Mouse (Mus musculus) erythroblast, adult 5-6 weeks (primary cell): ENCODE measurements around the gene Srgap1. TPM values are rescaled to one million over a fixed set of nuclear protein-coding genes. Genes with fewer than 3 reads are reported as not detected.

Experiments used
- ATAC-seq: replicated peaks from 2 replicates; pipeline ENCODE4 v1.8.0; 2016; ENCODE audit warnings: moderate number of reproducible peaks, mild to moderate bottlenecking, moderate TSS enrichment, inconsistent platforms; ENCODE audit not compliant: poor library complexity, low FRiP score, severe bottlenecking
- total RNA-seq, 2 experiments: library from RNA; stranded (forward) in 1 of 2; stranded (reverse) in 1 of 2; fragments of 150-400 nt in 1 of 2; fragments of 200-764, 138-1000 nt in 1 of 2; gene quantifications; 2 replicates each; pipeline versions ENCODE4 v1.2.3 to v1.2.4; 2015 to 2017; ENCODE audit warnings: low replicate concordance in 2 of 2

Gene Srgap1
- total RNA-seq (2015; ENCODE audit: low replicate concordance) (not detected in 2 replicates), total RNA-seq (2017; ENCODE audit: low replicate concordance) (not detected in 2 replicates)

- ATAC-seq, result no peak
These were observed at the start of gene Srgap1 for GRCm38 (mm10) chr10:122046904-122047726. Gene Srgap1 (minus strand): TSS chr10:122047315.

DNA sequence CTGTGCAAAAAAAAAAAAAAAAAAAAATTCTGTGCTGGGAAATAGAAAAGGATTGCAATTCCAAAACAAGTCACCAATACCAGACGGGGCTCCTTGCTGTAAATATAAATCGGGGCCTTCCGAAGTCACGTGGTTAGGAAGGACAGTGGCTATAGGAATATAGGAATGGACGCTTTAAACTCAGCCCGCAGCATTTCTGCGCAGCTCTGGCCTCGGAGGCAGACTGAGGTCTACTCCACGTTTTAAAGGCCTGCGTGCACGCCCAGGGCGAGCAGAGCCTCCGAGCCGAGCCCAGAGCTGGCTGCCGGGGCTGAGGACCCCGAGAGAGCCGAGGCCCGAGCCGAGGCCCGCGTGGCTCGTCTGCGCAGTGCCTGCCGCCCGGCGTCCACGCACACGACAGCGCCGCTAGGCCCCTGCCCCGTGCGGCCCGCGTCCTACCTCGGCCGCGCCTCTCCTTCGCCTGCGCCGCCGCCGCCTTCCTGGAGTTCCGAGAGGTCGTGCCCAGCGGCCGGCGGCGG lies 49.4 kb upstream of the Srgap1 start:
- 0 out of 2 replicates have a peak, but pooled peaks have one; percentile 14 for ATAC-seq

DNA sequence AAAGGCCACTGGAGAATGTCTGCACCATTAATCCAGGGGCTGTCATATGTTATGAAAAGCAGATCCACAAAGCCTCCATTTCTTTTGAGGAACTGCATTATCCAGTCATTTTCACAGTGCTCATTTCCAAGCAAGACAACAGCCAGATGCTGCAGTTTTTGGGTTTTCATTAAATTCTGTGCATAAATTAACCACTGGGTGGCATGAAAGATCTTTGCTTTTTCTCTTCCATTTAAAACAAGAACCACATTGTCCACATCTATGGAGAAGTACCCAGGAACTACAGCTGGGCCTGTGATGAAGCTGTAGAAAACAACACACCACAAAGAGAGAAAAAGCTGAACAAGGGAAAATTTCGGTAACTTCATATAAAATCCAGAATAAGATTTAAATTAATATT lies 43.4 kb upstream of the Srgap1 start:
- ATAC-seq, result no peak

GRCm38 (mm10) chr10:122081352-122081751 lies 34.2 kb upstream of the Srgap1 start:
- no peak for ATAC-seq

- no peak for ATAC-seq
These were observed 22.0 kb upstream of the Srgap1 start for GRCm38 (mm10) chr10:122069153-122069552.

- no peak for ATAC-seq
These were observed 8.7 kb upstream of the Srgap1 start for GRCm38 (mm10) chr10:122055826-122056225.

GRCm38 (mm10) chr10:122054535-122054934 lies 7.4 kb upstream of the Srgap1 start:
- peak; percentile 52 for ATAC-seq

GRCm38 (mm10) chr10:122051831-122052230 lies 4.7 kb upstream of the Srgap1 start:
- ATAC-seq, result peak; percentile 87

DNA sequence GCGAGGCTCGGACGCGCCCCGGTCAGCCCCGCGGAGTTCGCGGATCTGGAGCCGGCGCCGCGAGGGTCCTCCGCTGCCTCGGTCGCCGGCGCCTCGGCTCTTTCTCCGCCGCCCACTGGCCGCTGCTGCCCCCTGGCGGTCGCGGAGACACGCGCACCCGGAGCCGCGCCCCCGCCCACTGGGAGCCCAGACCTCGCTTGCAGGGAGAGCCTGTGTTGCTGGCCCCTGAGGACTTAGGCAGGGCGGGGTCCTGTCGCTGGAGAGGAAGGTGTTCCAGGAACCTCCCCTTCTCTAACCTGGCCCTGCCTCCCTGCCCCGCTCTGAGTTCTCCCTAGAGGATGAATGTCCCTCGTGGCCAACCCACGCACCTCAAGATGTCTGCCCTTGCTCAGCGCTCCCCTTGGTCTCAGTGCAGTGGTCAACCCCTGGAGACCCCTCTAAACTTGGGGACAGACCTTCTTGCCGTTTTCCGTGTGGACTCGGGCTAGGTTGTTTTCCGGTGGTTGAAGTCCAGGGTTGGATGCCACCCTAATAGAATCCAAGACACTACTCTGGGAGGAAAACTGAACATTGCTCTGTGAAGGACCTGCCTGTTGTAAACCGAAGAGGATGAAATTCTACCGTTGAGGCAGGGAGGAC lies 731 bp upstream of the Srgap1 start:
- ATAC-seq, result 0 out of 2 replicates have a peak, but pooled peaks have one; percentile 52

- ATAC-seq, result no peak
These were observed 608 bp downstream of the Srgap1 start for GRCm38 (mm10) chr10:122046511-122046903.

GRCm38 (mm10) chr10:122045946-122046345 lies 1.2 kb downstream of the Srgap1 start:
- no peak for ATAC-seq

DNA sequence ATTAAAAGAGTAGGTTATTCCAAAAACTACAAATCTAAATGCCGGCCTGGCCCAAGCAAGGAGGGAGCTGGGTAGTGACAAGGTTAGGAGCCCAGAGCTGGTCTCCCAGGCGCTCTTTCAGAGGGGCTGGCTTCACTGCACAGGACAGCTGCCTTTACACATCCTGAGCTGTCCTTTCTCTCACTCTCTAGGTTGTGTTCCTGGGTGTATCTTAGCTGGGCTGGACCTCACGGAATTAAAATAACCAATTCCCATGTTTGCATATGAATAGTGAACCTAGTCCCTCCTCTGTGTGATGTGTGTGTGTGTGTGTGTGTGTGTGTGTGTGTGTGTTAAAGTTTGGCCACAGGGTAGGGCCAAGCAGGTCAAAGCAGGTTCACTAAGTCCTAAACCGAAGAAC lies 2.2 kb downstream of the Srgap1 start:
- no peak for ATAC-seq

DNA sequence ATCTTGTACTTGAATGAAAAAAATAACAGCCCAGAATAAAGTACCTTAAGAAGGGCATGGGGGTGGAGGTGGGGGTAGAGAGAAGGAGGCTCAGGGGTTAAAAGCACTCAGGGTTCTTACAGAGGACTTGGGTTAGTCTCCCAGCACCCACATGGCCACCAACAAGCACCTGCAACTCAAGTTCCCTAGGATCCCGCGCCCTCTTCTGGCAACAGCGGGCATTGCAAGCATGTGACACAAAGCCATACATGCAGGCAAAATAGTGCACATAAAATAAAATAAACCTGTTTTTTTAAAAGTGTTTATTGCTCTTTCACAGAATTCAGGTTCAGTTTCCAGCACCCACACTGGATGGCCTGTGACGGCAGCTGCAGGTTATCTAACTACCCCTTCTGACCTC lies 6.7 kb downstream of the Srgap1 start:
- ATAC-seq, result peak; percentile 64; the same call in 1 of the 2 replicates

DNA sequence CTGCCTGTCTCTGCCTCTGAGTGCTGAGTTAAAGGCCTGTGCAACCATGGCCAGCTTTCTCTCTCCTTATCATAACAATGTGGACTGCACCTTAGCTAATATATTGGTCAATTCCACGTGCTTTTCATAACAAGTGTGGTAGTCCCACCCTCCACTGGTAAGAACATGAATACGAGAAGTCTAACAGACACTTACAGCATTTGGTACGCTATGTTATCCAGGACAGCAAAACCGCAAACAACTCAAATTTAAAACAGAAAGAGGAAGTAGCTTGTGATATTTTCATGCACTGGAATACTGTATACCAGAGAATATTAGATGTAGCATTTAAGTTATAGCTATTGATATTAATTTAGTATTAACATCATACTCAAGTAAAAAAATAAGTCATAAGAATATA lies 7.5 kb downstream of the Srgap1 start:
- ATAC-seq, result no peak

GRCm38 (mm10) chr10:122038554-122038953 lies 8.6 kb downstream of the Srgap1 start:
- ATAC-seq, result no peak

DNA sequence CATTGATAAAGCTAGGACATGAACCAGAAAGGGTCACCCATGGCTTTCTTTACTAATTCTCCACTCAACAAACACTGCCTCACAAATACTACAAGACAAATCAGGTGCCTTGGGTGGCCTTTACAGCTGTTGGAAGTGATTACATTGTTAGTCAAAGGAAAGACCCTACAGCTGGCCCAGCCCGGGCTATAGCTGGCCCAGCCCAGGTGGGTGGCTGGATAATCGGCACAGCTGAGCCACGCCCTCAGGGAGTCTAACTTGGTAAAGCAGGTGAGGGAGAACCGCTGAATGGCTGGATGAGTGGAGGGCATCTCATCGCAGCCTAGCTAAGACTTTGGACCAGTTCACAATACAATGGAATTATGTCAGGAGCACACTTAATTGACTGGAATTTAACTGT lies 13.8 kb downstream of the Srgap1 start:
- ATAC-seq, result no peak

- no peak for ATAC-seq
These were observed 16.7 kb downstream of the Srgap1 start for GRCm38 (mm10) chr10:122030420-122030819.

DNA sequence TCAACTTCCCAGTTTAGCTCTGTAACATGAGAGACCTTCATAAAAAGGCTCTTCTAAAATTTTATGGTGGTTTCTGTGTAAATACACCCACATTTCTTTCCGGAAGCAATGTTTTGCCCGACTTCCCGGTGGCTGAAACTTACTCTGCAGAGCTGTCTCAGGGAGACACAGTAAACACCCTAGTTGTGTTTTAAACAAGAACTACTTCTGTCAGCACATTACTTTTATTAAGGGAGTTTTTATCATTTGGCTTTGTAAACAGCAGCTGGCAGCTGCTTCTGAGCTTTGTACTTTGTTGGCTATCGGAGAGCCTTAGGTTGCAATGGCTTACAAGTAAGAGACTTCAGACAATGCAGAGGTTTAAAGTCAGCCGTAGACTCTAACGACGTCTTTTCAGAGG lies 17.4 kb downstream of the Srgap1 start:
- no peak for ATAC-seq

GRCm38 (mm10) chr10:122025198-122025597 lies 21.9 kb downstream of the Srgap1 start:
- no peak for ATAC-seq

- no peak for ATAC-seq
These were observed 26.2 kb downstream of the Srgap1 start for GRCm38 (mm10) chr10:122020906-122021305.

- ATAC-seq, result no peak
These were observed 26.9 kb downstream of the Srgap1 start for GRCm38 (mm10) chr10:122020255-122020654.
